Mouse (Mus musculus) right cerebral cortex, postnatal 36 days (tissue): ENCODE measurements at regions not wholly inside any gene's neighbourhood (a gene's known extent, or its start where the extent isn't known, plus 50 kb on each side); places are given as distances from the start of the nearest gene placed in this dataset.

Experiments used
- DNase-seq, 2 experiments: peaks; one replicate each; pipeline ENCODE4 v3.0.0; 2022; ENCODE audit warnings: low spot score in 2 of 2, mixed read lengths in 1 of 2

GRCm38 (mm10) chr7:110679916-110680315 lies 52.5 kb downstream of the Adm start:
- no peak for DNase-seq

- DNase-seq = no peak
These were observed 55.5 kb downstream of the Adm start for GRCm38 (mm10) chr7:110682911-110683310.

- no peak for DNase-seq
These were observed 61.6 kb downstream of the Adm start for GRCm38 (mm10) chr7:110688884-110689681.

GRCm38 (mm10) chr7:110690241-110690640 lies 62.8 kb downstream of the Adm start:
- no peak for DNase-seq

- DNase-seq = no peak
These were observed 63.4 kb downstream of the Adm start for GRCm38 (mm10) chr7:110690856-110691255.

GRCm38 (mm10) chr7:110694262-110694661 lies 66.8 kb downstream of the Adm start:
- no peak for DNase-seq

GRCm38 (mm10) chr7:110695729-110696128 lies 68.3 kb downstream of the Adm start:
- no peak for DNase-seq

GRCm38 (mm10) chr7:110698211-110699153 lies 69.5 kb upstream of the Ampd3 start:
- no peak for DNase-seq

GRCm38 (mm10) chr7:110699596-110699995 lies 68.4 kb upstream of the Ampd3 start:
- DNase-seq = no peak

GRCm38 (mm10) chr7:110701681-110702413 lies 66.2 kb upstream of the Ampd3 start:
- no peak for DNase-seq

GRCm38 (mm10) chr7:110702414-110702783 lies 65.6 kb upstream of the Ampd3 start:
- DNase-seq = peak in 1 of 2 experiments; percentile 55

GRCm38 (mm10) chr7:110705311-110706000 lies 62.5 kb upstream of the Ampd3 start:
- no peak for DNase-seq

GRCm38 (mm10) chr7:110706001-110706695 lies 61.9 kb upstream of the Ampd3 start:
- no peak for DNase-seq

GRCm38 (mm10) chr7:110706696-110707087 lies 61.3 kb upstream of the Ampd3 start:
- no peak for DNase-seq

- no peak for DNase-seq
These were observed 59.9 kb upstream of the Ampd3 start for GRCm38 (mm10) chr7:110708116-110708515.

GRCm38 (mm10) chr7:110708781-110709180 lies 59.2 kb upstream of the Ampd3 start:
- DNase-seq = no peak

GRCm38 (mm10) chr7:110709606-110710005 lies 58.4 kb upstream of the Ampd3 start:
- DNase-seq = no peak

- DNase-seq = no peak
These were observed 57.6 kb upstream of the Ampd3 start for GRCm38 (mm10) chr7:110710256-110710962.

- no peak for DNase-seq
These were observed 54.3 kb upstream of the Ampd3 start for GRCm38 (mm10) chr7:110713661-110714060.

GRCm38 (mm10) chr7:110715110-110715509 lies 52.9 kb upstream of the Ampd3 start:
- no peak for DNase-seq
